Comparison of ENCODE assay signal across 23 mouse cellular contexts in the genomic region with DNA sequence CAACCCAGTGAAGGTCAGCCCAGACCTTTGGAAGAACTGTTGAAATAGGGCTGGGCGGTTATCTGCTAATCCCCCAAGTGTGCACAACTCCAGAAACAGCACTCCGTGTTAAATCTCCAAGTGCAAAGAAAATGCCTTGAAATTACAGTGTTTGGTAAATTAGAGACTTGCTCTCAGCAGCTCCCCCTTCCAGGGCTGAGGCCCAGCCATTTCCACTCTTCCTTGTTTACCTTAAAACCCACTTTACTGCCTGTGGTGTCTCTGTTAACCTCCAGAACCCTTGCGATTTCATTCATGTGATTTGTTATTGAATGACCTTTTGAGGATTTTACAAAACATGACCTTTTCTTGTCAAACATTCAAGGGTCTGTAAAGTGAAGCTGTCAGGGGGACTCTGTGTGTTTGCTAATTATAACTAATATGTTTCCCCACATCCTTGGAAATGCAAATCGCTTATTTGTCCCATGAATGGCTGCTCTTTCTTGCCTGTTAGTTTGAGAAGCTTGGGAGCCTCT.
DNase-seq lines count a peak whose midpoint lies in the region; ATAC-seq and TF ChIP-seq lines count a peak whose summit lies in the region.
"Had no signal": no experiment of that assay in that cellular context is flagged by ENCODE, and none has a peak within 500 bp of the region (broad histone marks: within the 10 kb centered on the region; RNA-seq: fewer than 3 reads in every experiment).

No protein-coding gene starts in this region.

- no peak overlapping the region for H3K9ac ChIP-seq in heart, adult 2 months (ENCODE audit: low read depth, low read length)
- H3K9ac ChIP-seq in limb, embryonic 15.5 days: no peak overlapping the region
- H3K9ac ChIP-seq in embryonic facial prominence, embryonic 14.5 days (ENCODE audit: low read depth, low read length): no peak overlapping the region
- H3K9ac ChIP-seq: limb, embryonic 12.5 days; liver, embryonic 13.5 days; neural tube, embryonic 13.5 days had no signal

- intact Hi-C loops in heart, adult 2 months (cut with DNase I): loop anchor here (5.0 kb wide), 1 partner anchor 158 kb away; no protein-coding TSS in a partner anchor
- intact Hi-C loops in left cerebral cortex, postnatal 25 days (cut with DNase I): no loop called here

- no peak overlapping the region for H3K27ac ChIP-seq in heart, adult 2 months
- H3K27ac ChIP-seq in limb, embryonic 15.5 days: 0 out of 2 replicates have a peak overlapping the region, but pooled peaks have one; percentile 22
- no peak overlapping the region for H3K27ac ChIP-seq in limb, embryonic 10.5 days
- H3K27ac ChIP-seq in embryonic facial prominence, embryonic 14.5 days (replicated peaks; ENCODE audit: low read depth, low read length): no peak overlapping the region
- H3K27ac ChIP-seq: layer of hippocampus, adult 2 months; limb, embryonic 12.5 days; liver, embryonic 13.5 days; neural tube, embryonic 13.5 days had no signal

- no peaks in the 10 kb centered on the region for H3K79me2 ChIP-seq in heart, adult 2 months (replicated peaks; ENCODE audit: control insufficient read depth, insufficient read depth, low read length)

- no peaks in the 10 kb centered on the region for H3K4me1 ChIP-seq in heart, adult 2 months (ENCODE audit: control insufficient read depth, insufficient read depth, low read length)
- peaks cover 28% of the 10 kb centered on the region for H3K4me1 ChIP-seq in limb, embryonic 15.5 days
- peaks cover 41% of the 10 kb centered on the region for H3K4me1 ChIP-seq in limb, embryonic 10.5 days
- H3K4me1 ChIP-seq in embryonic facial prominence, embryonic 14.5 days (ENCODE audit: control insufficient read depth, insufficient read depth, low read length): peaks cover 24% of the 10 kb centered on the region

- no peaks in the 10 kb centered on the region for H3K36me3 ChIP-seq in heart, adult 2 months (ENCODE audit: control insufficient read depth, insufficient read depth, low read length)
- H3K36me3 ChIP-seq in limb, embryonic 15.5 days: no peaks in the 10 kb centered on the region
- H3K36me3 ChIP-seq in limb, embryonic 10.5 days: no peaks in the 10 kb centered on the region
- H3K36me3 ChIP-seq in embryonic facial prominence, embryonic 14.5 days (ENCODE audit: control insufficient read depth, insufficient read depth, low read length): no peaks in the 10 kb centered on the region
- H3K36me3 ChIP-seq: limb, embryonic 12.5 days; liver, embryonic 13.5 days; neural tube, embryonic 13.5 days had no signal

- TF ChIP-seq POLR2A in heart, adult 2 months (IDR thresholded peaks at IDR 0.05; ENCODE audit: insufficient read depth, low read depth, low read length): no peak

- WGBS in heart, adult 2 months: 84% methylated on average over 4 of the region's 4 CpGs
- WGBS in limb, embryonic 15.5 days: 52% methylated on average over 4 of the region's 4 CpGs
- 36% methylated on average over 4 of the region's 4 CpGs for WGBS in limb, embryonic 10.5 days
- 46% methylated on average over 4 of the region's 4 CpGs for WGBS in embryonic facial prominence, embryonic 14.5 days

- H3K9me3 ChIP-seq in limb, embryonic 15.5 days: no peaks in the 10 kb centered on the region
- no peaks in the 10 kb centered on the region for H3K9me3 ChIP-seq in limb, embryonic 10.5 days (replicated peaks)
- no peaks in the 10 kb centered on the region for H3K9me3 ChIP-seq in embryonic facial prominence, embryonic 14.5 days (ENCODE audit: control insufficient read depth, low read length)
- H3K9me3 ChIP-seq: limb, embryonic 12.5 days; liver, embryonic 13.5 days; neural tube, embryonic 13.5 days had no signal

- no peak overlapping the region for H3K4me2 ChIP-seq in limb, embryonic 15.5 days
- H3K4me2 ChIP-seq in embryonic facial prominence, embryonic 14.5 days (ENCODE audit: low read depth, low read length): no peak overlapping the region
- H3K4me2 ChIP-seq: limb, embryonic 12.5 days; liver, embryonic 13.5 days; neural tube, embryonic 13.5 days had no signal

- no peak overlapping the region for H3K4me3 ChIP-seq in heart, adult 2 months
- no peak overlapping the region for H3K4me3 ChIP-seq in limb, embryonic 15.5 days
- no peak overlapping the region for H3K4me3 ChIP-seq in limb, embryonic 10.5 days
- H3K4me3 ChIP-seq in embryonic facial prominence, embryonic 14.5 days (ENCODE audit: low read depth, low read length): no peak overlapping the region
- H3K4me3 ChIP-seq: layer of hippocampus, adult 2 months; limb, embryonic 12.5 days; liver, embryonic 13.5 days; neural tube, embryonic 13.5 days had no signal

- no peaks in the 10 kb centered on the region for H3K27me3 ChIP-seq in heart, adult 2 months (ENCODE audit: control insufficient read depth, insufficient read depth, low read length)
- H3K27me3 ChIP-seq in limb, embryonic 15.5 days: peaks cover 3% of the 10 kb centered on the region; the same call in 1 of the 2 replicates
- H3K27me3 ChIP-seq in limb, embryonic 10.5 days (ENCODE audit: low read depth, poor library complexity, severe bottlenecking): peaks cover 85% of the 10 kb centered on the region
- H3K27me3 ChIP-seq in embryonic facial prominence, embryonic 14.5 days (replicated peaks; ENCODE audit: control insufficient read depth, insufficient read depth, low read length): no peaks in the 10 kb centered on the region; the same call in 1 of the 2 replicates
- H3K27me3 ChIP-seq: liver, embryonic 13.5 days had no signal

- peak; percentile 52 for DNase-seq in heart, adult 11 months
- no peak for DNase-seq in heart, adult 2 months
- DNase-seq in limb, embryonic 10.5 days (ENCODE audit: low spot score): no peak
- DNase-seq in embryo, embryonic 10 days (ENCODE audit: low spot score): peak; percentile 42
- DNase-seq in embryonic facial prominence, embryonic 14.5 days (ENCODE audit: low spot score): peak; percentile 51
- DNase-seq in left cerebral cortex, postnatal 25 days (ENCODE audit: low spot score in 2 of 2): no peak
- DNase-seq: adrenal gland, postnatal 36 days; cerebellum, adult 11-12 months; cerebellum, postnatal 10 days; gastrocnemius, postnatal 14 days; heart, postnatal 4 days; kidney, postnatal 14 days; liver, embryonic 13.5 days; lung, adult 2 months; lung, postnatal 14 days; midbrain, embryonic 14.5 days; right cerebral cortex, adult 18-20 months; right cerebral cortex, postnatal 4 days; thymus, postnatal 14 days had no signal

- no peak for ATAC-seq in limb, embryonic 15.5 days (ENCODE audit: insufficient number of reproducible peaks, low FRiP score, low TSS enrichment, low read depth)
- no peak for ATAC-seq in embryonic facial prominence, embryonic 14.5 days (ENCODE audit: low read depth)

- TF ChIP-seq CTCF in heart, adult 2 months (IDR thresholded peaks at IDR 0.05): no peak

- no peak for TF ChIP-seq EP300 in heart, adult 2 months (IDR thresholded peaks at IDR 0.05; ENCODE audit: insufficient read depth, low read depth, low read length)

Comparison
In these comparisons a context has a peak if more than half of its experiments do, and no peak if none do; other contexts are left out.
1. DNase-seq: peak in heart, adult 11 months (single experiment), embryo, embryonic 10 days (single experiment) and embryonic facial prominence, embryonic 14.5 days (single experiment); none in heart, adult 2 months (0 of 2), limb, embryonic 10.5 days (single experiment) and left cerebral cortex, postnatal 25 days (0 of 2).